Mouse (Mus musculus) spleen, adult 12 weeks (tissue): Measurements from ENCODE around the gene Olfr598.
"Not testable (repeated sequence)": the region's sequence is repeated elsewhere in the genome, so short reads cannot be mapped to it uniquely, and the experiment has no call there.

Source experiments
- DNase-seq: peaks from one replicate; pipeline ENCODE4 v3.0.0; 2022; ENCODE audit warnings: low spot score

Gene Olfr598

GRCm38 (mm10) chr7:103323268-103323667 is at the start of gene Olfr598:
Gene Olfr598, plus strand, starts transcription at chr7:103323568.
- no peak for DNase-seq

DNA sequence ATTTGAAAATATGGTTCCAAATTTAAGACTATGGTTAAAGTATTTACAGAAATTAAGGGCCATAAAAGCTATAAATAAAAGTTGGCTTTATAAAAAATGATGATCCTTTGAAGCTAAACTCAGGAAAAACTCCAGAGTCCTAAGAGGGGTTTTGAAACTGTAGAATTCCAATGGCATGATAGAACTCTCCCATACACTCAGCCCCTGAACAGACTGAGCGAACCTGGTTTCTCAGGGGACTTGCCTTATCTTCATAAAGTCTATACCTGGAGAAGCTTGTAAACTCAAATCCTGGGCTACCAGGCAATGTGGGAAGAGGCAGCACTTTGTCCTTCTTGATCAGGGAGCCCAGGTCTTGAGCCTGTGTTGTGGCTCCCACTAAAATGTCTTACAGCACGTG is 18.0 kb upstream of the Olfr598 start, which contains the start of gene Olfr596:
Gene Olfr596 (plus strand): TSS at position 301 of the 400 bp plus-strand sequence.
- not testable (repeated sequence) for DNase-seq

GRCm38 (mm10) chr7:103316015-103316414 is 7.4 kb upstream of the Olfr598 start, which contains the start of gene Olfr597:
Gene Olfr597, plus strand, starts transcription at chr7:103316315.
- DNase-seq: not testable (repeated sequence)

DNA sequence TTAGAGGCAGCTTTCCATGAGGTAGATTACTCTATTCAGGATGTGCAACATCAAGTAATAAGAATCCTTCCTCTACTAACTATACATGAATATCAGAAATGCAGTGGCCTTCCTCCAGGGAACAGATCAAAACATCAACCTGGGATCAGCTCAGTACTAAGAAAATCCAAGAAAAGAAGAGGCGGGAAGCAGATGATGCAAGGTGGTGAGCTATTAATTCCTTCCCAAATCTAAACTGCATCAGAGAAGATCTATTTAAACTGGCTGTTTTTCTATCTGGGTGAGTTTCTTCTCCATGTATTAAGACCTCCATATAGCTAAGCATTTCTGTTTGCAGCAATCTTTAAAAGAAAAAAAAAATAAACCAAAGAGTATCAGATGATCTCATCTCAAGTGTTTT is 12.2 kb downstream of the Olfr598 start, which contains the start of gene Olfr599:
Gene Olfr599 (plus strand): TSS at position 301 of the 400 bp plus-strand sequence.
- DNase-seq: no peak

- no peak for DNase-seq
Observed at GRCm38 (mm10) chr7:103349569-103349968, 26.2 kb downstream of the Olfr598 start, which contains the start of gene Olfr600. Gene Olfr600, minus strand, starts transcription at chr7:103349669.

- DNase-seq: no peak
Observed at GRCm38 (mm10) chr7:103362555-103362954, 39.2 kb downstream of the Olfr598 start, which contains the start of gene Olfr601. Gene Olfr601, minus strand, starts transcription at chr7:103362655.
